In genomic region chr7:140955342-140955741, GRCm38 (mm10) we compare ENCODE assay signal across 1 mouse cellular context.
TF ChIP-seq lines count a peak whose summit lies in the region.

No protein-coding gene starts in this region.

TF ChIP-seq in MEL, 35 proteins besides CTCF, POLR2A, EP300 and RAD21 (continued from another document):
- TF ChIP-seq SIN3A (IDR thresholded peaks at IDR 0.05; ENCODE audit: low read length) (peak; percentile 66), POLR2AphosphoS2 (IDR thresholded peaks at IDR 0.05; ENCODE audit: low read length) (peak; percentile 61; the same call in 1 of the 2 replicates), MAZ (IDR thresholded peaks at IDR 0.05; ENCODE audit: low read depth, low read length) (no peak), NRF1 (IDR thresholded peaks at IDR 0.05; ENCODE audit: insufficient read depth, low read depth, low read length, poor library complexity, severe bottlenecking) (peak; percentile 69), RCOR1 (IDR thresholded peaks at IDR 0.05; ENCODE audit: low read depth, low read length) (no peak), TBP (IDR thresholded peaks at IDR 0.05; ENCODE audit: low read depth, low read length) (peak; percentile 43; the same call in 1 of the 2 replicates), MYC (IDR thresholded peaks at IDR 0.05; ENCODE audit: low read depth, low read length) (peak; percentile 72; the same call in 1 of the 2 replicates), ZC3H11A (IDR thresholded peaks at IDR 0.05; ENCODE audit: low read depth, low read length) (no peak)
